Mouse (Mus musculus) frontal cortex, adult 2 months (tissue): ENCODE data around the gene Gpr137c. TPM values are rescaled to one million over a fixed set of nuclear protein-coding genes. Genes with fewer than 3 reads are reported as not detected.

Source experiments
- polyA plus RNA-seq: library from polyadenylated mRNA; depleted of rRNA; stranded (reverse); fragments of >200 nt; gene quantifications from 2 replicates; pipeline ENCODE4 v1.2.3, GENCODE M21; 2012; rRNA removed

Gene Gpr137c
- polyA plus RNA-seq, 1 experiment, result 30.9 TPM

Other genes with a start within 250 kb of the Gpr137c start
- gene Ptger2, start 231.5 kb upstream of the Gpr137c start, polyA plus RNA-seq, result 0.42 and 0.55 TPM in 2 replicates
- 43.1 and 43.5 TPM in 2 replicates for gene Txndc16, start 611 bp downstream of the Gpr137c start, polyA plus RNA-seq
- 28.8 and 30.0 TPM in 2 replicates for gene Ero1l, start 99.1 kb downstream of the Gpr137c start, polyA plus RNA-seq
- 89.6 and 96.8 TPM in 2 replicates for gene Psmc6, start 110.1 kb downstream of the Gpr137c start, polyA plus RNA-seq
- 15.6 and 17.5 TPM in 2 replicates for gene Styx, start 131.4 kb downstream of the Gpr137c start, polyA plus RNA-seq
- gene Gnpnat1, start 185.2 kb downstream of the Gpr137c start, polyA plus RNA-seq, result 10.5 and 12.4 TPM in 2 replicates